Mouse (Mus musculus): ENCODE results near the gene Vegfa.

GRCm38 (mm10) chr17:46004482-46004881 lies 27.7 kb downstream of the Vegfa start:
- TF ChIP-seq CTCF (IDR thresholded peaks at IDR 0.05; ENCODE audit: extremely low read depth, insufficient read length, insufficient replicate concordance, low read depth, low read length) (no peak), POLR2A (IDR thresholded peaks at IDR 0.05; ENCODE audit: low read depth, low read length) (no peak)

Measured in small intestine, adult 2 months (tissue).